Mouse (Mus musculus) T-cell, adult 2 months (primary cell): Measurements from ENCODE around the gene Inf2.
A peak's percentile ranks its signal among the peaks of the same experiment; 100 is the strongest.

Experiments
- DNase-seq: peaks from one replicate; pipeline ENCODE4 v3.0.0; 2022; ENCODE audit warnings: low spot score

Gene Inf2

DNA sequence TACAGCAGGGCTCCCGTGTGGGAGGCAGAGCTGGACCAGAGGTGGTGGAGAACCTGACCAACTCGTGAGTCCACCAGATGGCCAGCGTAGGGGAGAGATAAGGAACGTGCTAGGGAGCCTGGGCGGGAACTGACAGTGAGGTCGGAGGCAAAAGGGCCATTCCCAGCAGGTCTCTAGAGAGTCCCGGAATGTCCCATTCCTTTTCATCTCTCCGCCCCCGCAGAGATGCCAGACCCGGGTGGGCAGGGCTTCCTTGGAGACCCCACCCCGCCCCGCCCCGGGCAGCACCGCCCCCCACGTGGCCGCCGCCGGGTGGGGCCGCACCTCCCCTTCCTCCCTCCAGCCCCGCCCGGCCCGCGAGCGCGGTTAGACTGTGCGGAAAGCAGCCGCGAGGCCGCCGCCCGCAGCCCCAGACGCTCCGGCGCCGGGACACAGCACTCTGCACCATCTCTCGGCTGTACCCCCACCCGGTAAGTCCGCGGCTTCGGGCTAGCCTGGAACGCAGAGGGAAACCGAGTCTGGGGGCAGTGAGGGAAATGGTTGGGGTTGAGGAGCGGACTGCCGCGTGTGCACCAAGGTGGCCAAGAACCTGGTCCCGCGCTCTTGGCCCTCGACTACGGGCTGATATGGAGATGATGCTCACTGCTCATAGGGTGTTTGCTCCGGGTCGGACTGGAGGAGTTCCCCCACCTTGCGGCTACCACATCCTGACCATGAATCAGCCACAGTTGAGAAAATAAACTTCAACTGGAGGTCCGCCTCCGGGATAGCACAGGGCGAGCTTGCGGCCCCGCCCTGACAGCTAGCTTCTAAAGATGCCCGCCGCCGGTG, at the start of gene Inf2:
Gene Inf2 (plus strand): TSS at position 359 of the 831 bp plus-strand sequence.
- DNase-seq: peak; percentile 78

DNA sequence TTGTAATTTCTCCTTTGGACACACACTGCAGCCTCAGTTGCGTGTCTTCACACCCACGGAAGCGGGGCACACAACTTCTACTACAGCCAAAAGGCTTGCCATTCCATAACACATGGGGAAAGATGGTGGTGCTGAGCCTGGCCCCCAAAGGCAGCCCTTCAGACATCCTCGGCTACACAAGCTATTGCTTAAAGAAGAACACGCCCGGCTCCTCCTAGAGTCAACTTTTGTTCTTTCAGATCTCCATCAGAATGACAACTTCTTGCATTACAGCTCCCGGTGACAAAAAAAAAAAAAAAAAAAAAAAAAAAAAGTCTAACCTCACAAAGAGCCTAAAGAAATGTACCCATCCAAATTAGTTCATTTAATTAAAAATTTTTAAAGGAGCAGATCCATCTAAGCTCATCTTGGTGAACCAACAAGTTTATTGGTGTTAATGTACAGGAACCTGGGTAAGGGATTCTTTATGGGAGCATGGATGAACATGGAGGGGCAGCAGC, 49.1 kb upstream of the Inf2 start:
- DNase-seq: no peak

DNA sequence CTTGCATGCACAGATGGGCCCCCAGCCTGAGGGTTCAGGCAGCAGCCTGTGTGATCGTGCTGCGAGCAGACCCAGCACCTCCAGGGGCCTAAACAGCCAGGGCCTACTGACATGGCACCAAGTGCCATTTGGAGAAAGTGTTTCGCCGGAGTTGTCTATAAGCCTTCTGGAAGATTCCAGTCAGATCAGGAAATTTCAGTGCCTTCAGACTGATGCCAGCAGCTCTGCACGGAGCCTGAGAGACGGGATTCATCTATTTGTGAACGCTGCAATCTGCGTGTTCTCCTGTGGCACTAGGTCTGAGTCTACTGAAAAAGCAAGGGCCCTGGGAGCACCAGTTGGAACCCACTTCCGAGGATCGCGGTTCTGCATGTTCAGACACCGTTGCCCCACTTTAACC, 48.3 kb upstream of the Inf2 start:
- no peak for DNase-seq

DNA sequence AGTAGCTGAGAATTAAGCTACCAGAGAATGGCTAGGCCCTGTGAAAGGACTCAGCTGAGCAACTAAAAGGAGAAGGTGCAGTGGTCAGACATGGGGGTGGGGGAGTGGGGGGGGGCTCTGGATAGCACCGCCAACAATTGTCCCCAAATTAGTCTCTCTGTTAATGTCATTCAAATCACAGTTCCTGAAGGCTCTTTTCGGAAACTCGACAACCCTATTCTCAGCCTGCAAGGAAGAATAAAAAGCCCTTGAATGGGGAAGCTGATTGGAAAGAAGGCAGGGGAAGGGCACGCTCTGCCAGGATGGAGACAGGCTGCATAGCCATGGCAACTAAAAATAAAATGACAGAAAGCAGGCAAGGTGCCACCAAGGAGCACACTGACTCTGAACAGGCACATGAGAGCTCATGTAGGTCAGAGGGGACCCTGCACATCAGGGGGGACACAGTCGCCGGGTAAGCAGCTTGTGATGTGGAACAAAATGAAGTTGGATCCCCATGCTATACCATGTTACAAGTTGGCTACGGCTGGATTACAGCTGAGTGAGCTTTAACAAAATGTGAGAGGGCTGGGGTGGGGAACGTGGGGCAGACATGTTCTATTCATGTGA, 47.0 kb upstream of the Inf2 start:
- DNase-seq: no peak

DNA sequence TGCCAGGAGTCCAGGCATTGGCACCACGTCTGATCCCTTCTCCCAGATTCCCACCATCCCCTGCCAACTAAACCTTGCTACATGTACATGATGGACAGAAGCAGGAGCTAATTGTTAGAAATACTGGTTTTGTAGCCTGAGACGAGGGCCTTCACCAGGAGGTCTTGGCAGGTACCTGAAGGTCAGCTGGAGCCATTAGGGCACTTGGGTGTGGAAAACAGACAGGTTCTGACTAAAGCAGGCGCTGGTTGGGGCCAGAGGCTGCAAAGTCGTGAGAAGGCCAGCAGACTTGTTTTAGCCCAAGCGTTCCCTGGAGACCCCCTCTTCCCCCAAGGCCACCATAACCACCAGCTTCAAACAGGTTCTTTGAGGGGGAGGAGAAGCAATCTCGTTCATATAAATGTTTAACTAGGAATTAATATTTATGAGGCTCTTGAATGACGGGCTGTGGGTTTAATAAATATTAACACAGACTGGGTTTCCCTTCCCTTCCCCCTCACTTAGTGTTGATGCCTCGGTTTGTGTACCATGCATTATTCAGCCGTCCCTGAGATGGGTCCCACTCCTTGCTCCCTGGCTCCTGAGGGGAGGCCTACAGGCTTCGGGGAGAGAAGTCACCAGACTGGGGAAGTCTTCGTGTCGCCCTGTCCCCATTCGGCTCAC, 46.2 kb upstream of the Inf2 start:
- DNase-seq: no peak

DNA sequence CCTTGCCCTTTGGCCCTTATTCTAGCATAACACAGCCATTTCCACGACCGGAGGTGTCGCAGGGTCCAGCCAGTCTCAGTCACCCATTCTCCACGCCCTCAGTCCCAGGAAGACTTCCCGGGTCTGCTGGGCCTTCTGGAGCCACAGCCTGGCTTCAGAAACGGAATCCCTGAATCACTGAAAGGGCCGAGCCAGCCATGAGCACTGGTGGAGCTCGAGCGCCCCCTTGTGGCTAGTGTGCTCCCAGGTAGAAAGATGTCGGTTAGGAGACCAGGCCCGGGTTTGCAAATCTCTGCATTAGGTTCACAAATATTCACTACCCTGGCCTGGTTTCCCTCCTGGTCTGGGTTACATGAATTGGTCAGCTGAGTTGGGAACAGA, 45.7 kb upstream of the Inf2 start:
- DNase-seq: peak; percentile 65

DNA sequence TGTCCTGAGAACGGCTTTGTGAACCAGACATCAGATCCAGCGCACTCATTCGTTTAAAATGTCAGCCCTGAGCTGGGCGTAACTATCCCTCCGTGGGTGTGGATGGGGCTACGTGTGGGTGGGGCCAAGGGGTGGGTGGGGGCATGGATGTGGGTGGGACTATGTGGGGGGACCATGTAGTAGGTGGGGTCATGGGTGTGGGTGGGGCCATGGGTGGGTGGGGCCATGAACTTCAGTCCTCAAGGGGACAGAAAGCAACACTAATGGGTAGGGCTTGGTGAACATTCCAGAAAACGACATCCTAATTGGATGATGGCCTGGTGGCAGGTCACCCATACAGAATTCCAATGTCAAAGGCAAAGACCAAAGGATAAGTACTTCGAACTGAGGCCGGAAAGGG, 44.6 kb upstream of the Inf2 start:
- no peak for DNase-seq

DNA sequence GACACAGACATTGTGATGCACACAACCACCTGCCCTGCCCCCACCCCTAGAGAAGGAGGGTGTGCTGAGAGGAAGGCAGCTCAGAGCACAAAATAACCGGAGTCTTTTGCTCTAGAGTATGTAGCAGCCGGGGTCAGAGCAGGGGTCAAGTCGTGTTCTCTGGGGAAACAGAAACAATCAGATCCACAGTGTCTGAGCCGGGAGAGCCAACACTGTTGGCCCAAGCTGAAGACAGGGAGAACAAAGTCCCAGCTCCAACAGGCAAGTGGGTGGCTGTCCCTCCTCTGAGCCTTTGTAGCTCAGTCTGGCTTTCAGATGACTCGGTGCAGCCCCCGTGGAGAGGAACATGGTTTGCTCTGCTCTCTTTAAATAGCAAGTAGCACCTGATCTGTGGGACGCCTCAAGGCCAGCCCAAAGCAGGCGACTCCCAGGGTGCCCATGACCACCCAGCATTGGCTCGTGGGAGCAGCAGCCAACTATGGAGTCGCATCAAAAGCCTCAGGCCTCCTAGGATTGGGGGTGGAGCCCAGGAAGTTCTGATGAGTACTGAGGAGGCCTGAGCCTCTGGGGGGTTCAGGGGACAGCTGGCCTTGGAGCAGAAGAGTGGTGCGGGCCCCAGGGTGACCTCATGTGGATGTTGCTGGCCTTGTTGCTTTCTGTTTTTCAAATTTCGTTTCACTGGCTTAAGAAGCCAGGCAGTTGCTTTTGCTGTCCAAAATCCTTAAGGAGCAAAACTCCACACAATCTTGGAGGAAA, 43.5 kb upstream of the Inf2 start:
- DNase-seq: no peak

GRCm38 (mm10) chr12:112546110-112546509, 42.5 kb upstream of the Inf2 start:
- no peak for DNase-seq

DNA sequence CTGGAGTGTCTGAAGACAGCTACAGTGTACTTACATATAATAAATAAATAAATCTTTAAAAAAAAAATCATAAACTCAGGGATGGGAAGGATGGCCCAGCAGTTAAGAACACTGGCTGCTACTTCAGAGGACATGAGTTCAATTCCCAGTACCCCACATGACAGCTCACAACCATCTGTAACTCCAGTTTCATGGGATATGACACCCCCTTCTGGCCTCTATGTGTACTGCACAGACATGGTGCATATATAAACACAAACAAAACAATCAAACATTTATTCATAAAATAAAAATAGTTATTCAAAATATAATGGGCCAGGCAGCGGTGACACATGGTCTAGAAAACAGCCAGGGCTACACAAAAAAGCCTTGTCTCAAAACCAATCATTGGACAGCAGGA, 39.3 kb upstream of the Inf2 start:
- DNase-seq: no peak

DNA sequence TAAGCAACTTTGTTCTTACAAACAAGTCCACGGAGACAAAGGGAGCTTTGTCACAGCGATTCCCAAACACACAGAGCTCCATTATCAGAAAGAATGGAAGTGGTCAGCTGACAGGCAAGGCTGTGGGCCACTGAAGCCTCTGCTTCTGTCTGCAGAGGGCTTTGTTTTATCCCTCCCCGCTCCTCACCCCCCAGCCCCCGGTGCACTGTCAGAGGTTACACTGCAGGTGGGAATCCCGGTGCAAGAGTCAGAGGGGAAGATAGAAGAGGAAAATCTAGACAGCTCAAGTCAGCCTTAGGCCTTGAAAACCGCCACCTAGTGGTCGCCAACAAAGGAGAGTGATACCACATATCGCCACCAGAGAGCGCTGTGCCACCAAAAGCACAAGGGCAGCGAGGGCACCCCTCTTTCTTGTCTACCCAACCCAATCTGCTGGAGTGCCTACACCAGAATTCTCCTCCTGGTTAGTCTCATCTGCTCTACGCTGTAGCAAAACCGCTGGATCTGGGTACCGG, 36.7 kb upstream of the Inf2 start:
- DNase-seq: peak; percentile 83

DNA sequence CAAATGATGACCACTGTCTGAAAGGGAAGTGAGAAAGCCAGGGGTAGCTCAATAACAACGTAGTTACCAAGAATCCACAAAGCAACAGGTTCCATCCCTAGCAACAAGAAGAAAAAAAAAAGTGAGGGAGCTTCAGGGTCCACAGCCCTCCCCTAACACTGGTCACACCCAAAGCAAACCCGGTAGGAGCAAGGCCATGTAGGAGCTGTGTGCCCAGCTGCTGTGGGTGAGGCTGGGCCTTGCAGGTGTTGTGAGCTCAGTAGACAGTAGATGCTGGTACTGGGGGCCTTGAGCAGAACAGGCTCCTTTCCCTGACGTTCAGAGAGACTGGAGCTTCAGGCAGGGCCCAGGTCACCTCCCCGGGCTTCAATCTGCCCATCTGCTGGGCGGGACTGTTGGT, 36.1 kb upstream of the Inf2 start:
- no peak for DNase-seq

GRCm38 (mm10) chr12:112554900-112555299, 33.7 kb upstream of the Inf2 start:
- DNase-seq: no peak

DNA sequence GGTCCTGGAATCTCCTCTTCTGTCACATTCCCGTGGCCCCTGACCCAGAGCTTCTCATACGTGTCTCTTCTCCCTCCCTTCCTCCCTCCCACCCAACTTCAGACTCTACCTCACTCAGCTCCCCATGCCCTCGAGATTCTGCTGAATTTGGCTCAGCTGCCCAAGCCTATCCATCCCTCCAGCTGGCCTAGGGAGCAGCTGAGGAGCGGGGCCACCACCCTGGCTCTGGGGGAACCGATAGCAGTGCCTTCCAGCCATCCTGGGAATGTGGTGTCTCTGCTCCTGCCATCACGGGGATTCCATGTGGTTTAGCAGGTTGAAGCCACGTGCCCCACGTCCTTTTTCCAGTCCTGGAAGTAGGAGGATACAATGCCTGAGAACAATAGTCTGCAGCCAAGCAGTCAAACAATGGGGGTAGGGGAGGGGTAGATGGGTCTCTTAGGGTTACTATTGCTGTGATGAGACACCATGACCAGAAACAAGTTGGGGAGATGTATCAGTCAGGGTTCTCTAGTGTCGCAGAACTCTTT, 32.0 kb upstream of the Inf2 start:
- DNase-seq: no peak

GRCm38 (mm10) chr12:112557219-112557618, 31.4 kb upstream of the Inf2 start:
- DNase-seq: no peak

DNA sequence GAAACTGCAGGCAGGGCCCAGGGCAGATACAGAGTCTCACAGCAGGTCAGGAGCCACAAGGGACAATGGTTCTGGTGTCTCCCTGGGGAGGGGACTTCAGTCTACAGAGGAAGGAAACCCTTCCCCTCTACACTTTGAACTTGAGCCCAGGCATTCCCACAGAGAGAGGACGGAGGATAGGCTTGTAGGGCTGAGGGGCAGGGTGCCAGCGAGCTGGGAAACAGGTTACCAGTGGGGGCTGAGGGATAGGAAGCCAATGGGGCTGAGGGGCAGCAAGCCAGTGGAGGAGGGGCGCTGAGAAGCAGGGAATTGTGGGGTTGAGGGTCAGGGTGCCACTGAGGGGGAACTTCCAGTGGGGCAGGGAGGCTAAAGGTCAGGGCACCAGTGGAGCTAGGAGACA, 29.4 kb upstream of the Inf2 start:
- DNase-seq: no peak

GRCm38 (mm10) chr12:112559671-112560070, 28.9 kb upstream of the Inf2 start:
- no peak for DNase-seq

- no peak for DNase-seq
Observed at GRCm38 (mm10) chr12:112560176-112560797, 28.3 kb upstream of the Inf2 start.

DNA sequence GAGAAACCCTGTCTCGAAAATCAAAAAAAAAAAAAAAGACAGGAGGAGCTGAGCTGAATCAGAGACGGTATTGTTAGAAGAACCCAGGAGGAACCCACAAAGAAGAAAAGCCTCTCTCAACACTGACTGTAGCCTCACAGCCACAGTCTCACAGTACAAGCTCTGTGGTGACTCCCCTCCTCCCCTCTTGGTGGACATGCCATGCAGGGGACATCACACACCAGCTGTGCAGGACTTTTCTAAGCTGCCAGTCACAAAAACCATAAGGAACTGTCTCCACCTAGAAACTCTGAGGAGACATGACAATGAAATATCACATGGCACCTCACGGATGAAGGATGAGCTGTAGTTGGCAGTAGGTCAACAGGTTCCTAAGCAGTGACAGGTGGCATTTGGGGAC, 27.4 kb upstream of the Inf2 start:
- no peak for DNase-seq

- no peak for DNase-seq
Observed at GRCm38 (mm10) chr12:112562462-112562861, 26.1 kb upstream of the Inf2 start.

DNA sequence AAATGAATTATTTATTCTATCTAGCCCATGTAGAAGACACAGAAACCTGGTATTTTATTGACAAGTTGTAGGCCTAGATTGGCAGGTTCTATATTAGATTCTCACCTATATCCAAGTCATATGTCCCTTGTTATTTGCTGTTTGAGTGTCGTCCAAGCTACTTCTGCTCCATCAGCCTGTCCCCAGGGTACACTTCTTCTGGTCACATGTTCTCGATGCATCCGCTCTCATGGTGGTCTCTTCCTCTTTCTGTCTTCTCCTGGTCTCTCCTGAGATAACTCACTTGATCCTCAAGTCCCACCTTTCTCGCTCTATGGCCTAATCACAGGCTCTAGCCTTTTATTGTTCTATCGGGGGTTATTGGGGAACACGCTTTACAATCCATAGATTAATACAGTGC, 25.6 kb upstream of the Inf2 start:
- DNase-seq: no peak
